Mouse (Mus musculus) liver, postnatal 0 days (tissue): ENCODE measurements around the gene Fahd1.
A peak's percentile ranks its signal among the peaks of the same experiment; 100 is the strongest.

Experiments
- CTCF ChIP-seq: sonication (generic); IDR thresholded peaks from 2 replicates; pipeline ENCODE4 v1.5.1; 2016; ENCODE audit warnings: antibody characterized with exemption, low read depth
- EP300 ChIP-seq: IDR thresholded peaks from 2 replicates; pipeline ENCODE4 v1.6.1; 2016; ENCODE audit warnings: antibody characterized with exemption, low read depth, mild to moderate bottlenecking

DNA sequence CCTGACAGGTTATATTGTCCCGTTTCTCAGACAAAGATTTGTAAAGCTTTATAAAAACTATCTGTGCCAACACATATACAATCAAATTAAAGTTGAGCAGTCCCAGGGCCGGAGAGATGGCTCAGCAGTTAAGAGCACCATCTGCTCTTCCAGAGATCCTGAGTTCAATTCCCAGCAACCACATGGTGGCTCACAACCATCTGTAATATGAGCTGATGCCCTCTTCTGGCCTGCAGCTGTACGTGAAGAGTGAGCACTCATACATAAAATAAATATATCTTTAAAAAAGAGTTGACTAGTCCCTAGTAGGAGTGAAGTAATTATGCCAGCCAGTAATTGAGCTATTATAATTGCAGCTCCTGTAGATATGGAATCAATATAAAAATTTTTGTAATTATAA is 49.6 kb downstream of the Fahd1 start:
- TF ChIP-seq EP300 (no peak), CTCF (peak; percentile 6; the same call in 1 of the 2 replicates)
